Mouse (Mus musculus): ENCODE data around the gene Cdcp2.

- TF ChIP-seq CTCF (IDR thresholded peaks at IDR 0.05; ENCODE audit: extremely low read depth, insufficient read length, insufficient replicate concordance, low read depth, low read length) (no peak), POLR2A (IDR thresholded peaks at IDR 0.05; ENCODE audit: low read depth, low read length) (no peak)
These were observed 33.8 kb downstream of the Cdcp2 start for GRCm38 (mm10) chr4:107130534-107130933.
